Mouse (Mus musculus) spleen, postnatal 4 days (tissue): Measurements from ENCODE around the gene Ptges2.

Experiments used
- DNase-seq, 2 experiments: peaks; one replicate each; pipeline ENCODE4 v3.0.0; 2022; ENCODE audit warnings: low spot score in 2 of 2

Gene Ptges2

DNA sequence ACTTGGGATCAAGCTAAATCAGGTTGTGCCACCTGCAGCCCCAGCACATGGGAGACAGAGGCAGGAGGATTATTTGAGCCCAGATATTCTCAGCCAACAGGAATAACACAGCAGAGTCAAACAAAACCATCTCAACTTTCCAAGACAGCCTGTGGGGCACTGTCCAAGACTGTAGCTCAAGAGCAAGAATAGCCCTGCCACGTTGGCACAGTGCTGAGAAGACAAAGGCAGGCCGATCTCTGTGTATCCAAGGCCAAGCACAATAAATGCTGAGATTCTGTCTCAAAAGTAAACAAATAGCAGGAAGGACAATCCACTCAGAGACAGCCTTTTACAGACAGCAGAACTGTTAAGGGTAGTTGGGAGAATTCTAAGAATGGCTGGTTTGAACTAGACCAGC is 44.5 kb downstream of the Ptges2 start:
- no peak for DNase-seq

DNA sequence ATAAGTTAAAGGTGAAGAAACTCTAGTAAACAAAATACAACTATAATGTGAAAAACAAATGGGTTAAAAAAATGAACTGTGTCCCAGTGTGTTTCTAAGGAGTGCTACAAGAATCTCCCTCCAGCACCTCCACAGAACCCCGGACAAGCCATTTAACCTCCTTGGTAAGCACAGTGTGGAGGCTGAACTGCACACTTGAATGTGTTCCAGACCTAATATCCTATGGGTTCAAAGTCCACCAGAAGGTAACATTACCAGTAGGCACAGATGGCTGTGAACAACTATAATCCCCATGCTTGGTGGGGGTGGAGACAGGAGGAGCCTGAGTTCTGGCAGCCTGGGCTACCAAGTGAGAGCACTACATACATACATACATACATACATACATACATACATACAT is 44.9 kb downstream of the Ptges2 start:
- DNase-seq: no peak

DNA sequence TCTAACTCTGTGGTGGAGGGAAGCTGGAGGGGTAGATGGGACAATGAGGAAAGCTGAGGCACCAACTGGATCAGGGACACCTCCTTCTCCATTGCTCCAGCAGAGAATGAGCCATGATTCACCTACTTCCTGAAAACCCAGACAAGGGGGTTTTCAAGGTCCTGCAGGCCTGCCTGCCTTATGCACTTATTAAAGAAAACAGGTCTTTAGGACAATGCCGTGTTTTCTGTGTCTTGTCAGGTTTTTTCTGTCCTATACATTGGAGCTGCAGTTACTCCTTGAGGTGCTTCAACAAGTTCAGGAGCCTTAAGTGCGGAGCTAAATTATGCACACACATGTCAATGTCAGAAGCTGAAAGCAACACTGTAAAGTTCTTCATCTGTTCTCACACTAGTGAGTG is 45.9 kb downstream of the Ptges2 start:
- DNase-seq: no peak

- DNase-seq: no peak
Measured at GRCm38 (mm10) chr2:32445535-32445934, 49.8 kb downstream of the Ptges2 start.

GRCm38 (mm10) chr2:32447264-32447936 is 51.7 kb downstream of the Ptges2 start:
- DNase-seq: peak; percentile 47 to 71

DNA sequence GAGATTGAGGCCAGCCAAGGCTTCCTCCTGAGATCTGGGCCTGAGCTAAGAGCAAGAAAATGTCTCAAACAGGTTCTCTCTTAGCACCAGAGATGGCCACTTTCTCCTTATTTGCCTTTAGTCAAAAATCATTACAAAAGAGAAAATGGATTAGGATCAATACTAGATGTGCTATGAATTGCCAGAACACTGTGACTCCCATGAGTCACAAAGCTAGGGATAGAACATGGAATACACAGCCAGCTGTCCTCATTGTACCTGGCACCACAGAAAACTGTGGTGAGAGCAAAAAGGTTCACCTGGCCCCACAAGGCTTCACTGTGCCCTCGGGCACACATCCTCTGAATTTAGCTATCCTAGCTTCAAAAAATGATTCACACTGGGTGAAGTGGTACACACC is 52.8 kb downstream of the Ptges2 start:
- no peak for DNase-seq

GRCm38 (mm10) chr2:32449761-32450754 is 54.4 kb downstream of the Ptges2 start, which contains the start of gene Naif1:
Gene Naif1 (plus strand): TSS chr2:32450457.
- DNase-seq: no peak

DNA sequence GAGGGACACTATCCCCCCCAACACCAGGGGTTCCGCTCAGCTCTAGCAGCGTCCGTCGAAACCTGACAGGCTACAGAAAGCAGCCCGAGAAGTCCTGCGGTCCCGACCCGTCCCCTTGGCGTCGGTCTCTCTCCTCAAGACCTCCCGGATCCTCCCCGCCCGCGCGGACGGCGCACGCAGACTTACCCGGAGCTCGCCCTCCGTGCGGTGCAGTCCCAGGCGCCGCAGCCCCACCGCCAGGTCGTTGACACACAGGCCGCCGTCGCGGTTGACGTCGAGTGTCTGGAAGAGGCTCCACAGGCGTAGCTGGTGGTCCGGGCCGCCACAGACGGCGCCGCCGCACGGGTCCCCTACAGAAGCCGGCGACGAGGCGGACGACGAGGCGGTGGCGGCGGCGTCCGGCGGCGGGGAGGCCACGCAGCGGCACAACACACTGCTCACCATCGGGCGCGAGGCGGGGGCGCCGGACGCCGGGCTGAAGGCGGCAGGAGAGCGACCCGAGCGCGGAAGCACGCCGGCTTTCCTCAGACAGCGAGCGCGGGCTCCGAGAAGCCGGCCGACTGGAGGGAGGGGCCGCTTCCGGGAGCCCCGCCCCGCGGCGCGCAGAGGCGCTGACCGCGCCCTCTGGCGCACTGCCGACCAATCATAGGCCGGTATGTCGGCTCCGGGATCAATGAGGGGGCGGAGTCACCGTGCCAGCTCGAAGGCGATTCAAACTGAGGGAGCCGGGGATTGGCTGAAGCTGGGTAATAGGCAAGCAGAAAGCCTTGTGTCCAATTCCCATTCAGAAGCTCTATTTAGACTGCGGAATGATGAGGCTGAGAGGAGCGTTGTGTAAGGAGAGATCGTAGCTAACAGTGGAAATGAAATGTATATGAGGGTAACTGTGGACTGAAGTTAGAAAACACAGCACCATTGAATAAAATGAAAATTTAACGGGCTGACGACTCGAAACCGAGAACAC is 55.5 kb downstream of the Ptges2 start, which contains the start of gene Slc25a25:
Gene Slc25a25, minus strand, starts transcription at position 565 of the 964 bp plus-strand sequence.
- DNase-seq: peak; percentile 98

GRCm38 (mm10) chr2:32451870-32452372 is 56.2 kb downstream of the Ptges2 start:
- peak; percentile 98 to 99 for DNase-seq

DNA sequence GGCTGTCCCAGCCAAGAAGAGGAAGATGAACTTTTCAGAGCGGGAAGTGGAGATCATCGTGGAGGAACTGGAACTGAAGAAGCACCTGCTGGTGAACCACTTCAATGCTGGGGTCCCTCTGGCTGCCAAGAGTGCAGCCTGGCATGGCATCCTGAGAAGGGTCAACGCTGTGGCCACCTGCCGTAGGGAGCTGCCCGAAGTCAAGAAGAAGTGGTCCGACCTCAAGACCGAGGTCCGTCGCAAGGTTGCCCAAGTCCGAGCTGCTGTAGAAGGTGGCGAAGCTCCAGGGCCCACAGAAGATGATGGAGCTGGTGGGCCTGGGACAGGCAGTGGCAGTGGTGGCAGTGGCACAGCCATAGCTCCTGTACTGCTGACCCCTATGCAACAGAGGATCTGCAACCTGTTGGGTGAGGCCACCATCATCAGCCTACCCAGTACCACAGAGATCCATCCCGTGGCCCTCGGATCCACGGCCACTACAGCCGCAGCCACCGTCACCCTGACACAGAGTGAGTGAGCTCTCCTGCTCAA is 56.8 kb downstream of the Ptges2 start:
- DNase-seq: peak; percentile 41 to 77

DNA sequence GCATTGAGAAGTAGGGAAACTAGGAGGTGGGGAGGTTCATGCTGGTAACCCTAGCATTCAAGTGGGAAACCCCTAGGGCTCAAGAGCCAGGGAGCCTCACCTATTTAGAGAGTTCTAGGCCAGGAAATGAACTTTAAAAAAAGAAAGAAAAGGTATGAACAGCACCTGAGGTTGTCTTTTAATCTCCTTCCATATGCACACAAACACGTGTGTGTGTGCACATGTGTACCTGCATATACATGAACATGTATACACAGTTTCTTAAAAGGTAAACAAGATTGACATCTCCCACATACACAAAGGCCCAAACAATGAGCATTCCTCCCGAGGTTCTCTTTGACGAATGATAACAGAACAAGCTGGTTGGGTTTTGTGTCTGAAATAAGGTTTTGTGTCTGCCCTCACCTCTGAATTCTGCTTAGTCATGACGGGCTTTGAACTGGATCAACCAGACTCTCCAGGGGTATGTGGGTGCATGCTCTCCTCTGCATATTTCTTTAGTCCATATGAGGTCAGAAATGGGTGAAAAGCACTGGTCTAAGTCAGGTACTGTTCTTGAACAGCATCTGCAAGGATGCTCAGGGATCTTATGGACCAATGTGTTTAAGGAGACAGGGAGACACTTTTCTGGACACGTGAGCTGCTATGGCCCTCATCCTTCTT is 58.1 kb downstream of the Ptges2 start:
- no peak for DNase-seq

DNA sequence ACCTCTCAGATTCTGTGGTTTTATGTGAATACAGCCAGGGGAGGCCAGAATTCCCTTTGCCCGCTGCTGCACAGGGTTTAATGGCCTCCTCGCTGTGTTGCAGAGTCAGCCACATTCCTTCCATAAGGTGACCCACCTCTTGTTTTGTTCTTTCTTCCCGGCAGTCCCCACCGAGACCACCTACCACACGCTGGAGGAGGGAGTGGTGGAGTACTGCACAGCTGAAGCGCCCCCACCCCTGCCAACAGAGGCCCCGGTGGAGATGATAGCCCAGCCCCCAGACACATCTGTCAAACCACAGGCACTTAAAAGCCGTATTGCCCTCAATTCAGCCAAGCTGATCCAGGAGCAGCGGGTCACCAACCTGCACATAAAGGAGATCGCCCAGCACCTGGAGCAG is 58.9 kb downstream of the Ptges2 start:
- no peak for DNase-seq

- no peak for DNase-seq
Measured at GRCm38 (mm10) chr2:32455101-32455500, 59.4 kb downstream of the Ptges2 start.
